Mouse (Mus musculus): Measurements from ENCODE around the gene Spcs1. TPM values are rescaled to one million over a fixed set of nuclear protein-coding genes. Genes with fewer than 3 reads are reported as not detected.

Gene Spcs1
- total and polyA plus RNA-seq, 2 experiments from 2014 or later: 226 to 426 TPM

GRCm38 (mm10) chr14:31000816-31001306, 611 bp downstream of the Spcs1 start:
- H3K27me3 ChIP-seq (ENCODE audit: insufficient read depth, low read length): no peaks in the 10 kb centered on the region
- ATAC-seq (no peak; the same call in 1 of the 2 replicates), DNase-seq (ENCODE audit: low spot score) (peak; percentile 16)
- H3K4me3 ChIP-seq (ENCODE audit: low read length): peak overlapping the region; percentile 95
- peaks cover 4% of the 10 kb centered on the region for H3K4me1 ChIP-seq (ENCODE audit: insufficient read depth, low read length)
- peaks cover 5% of the 10 kb centered on the region; the same call in 1 of the 2 replicates for H3K36me3 ChIP-seq (ENCODE audit: insufficient read depth, low read length)
- TF ChIP-seq CTCF (IDR thresholded peaks at IDR 0.05; ENCODE audit: low read depth): peak; percentile 27
- H3K4me2 ChIP-seq (ENCODE audit: low read depth, low read length): peak overlapping the region; percentile 69
- WGBS: under 1% methylated on average over 21 of the region's 21 CpGs
- H3K9me3 ChIP-seq (ENCODE audit: low read length): no peaks in the 10 kb centered on the region
- H3K9ac ChIP-seq (replicated peaks; ENCODE audit: low read length): peak overlapping the region; percentile 93
- peak overlapping the region; percentile 96 for H3K27ac ChIP-seq

- Histone ChIP-seq H3K36me3 (ENCODE audit: insufficient read depth, low read length) (peaks cover 5% of the 10 kb centered on the region; the same call in 1 of the 2 replicates), H3K4me1 (ENCODE audit: insufficient read depth, low read length) (peaks cover 4% of the 10 kb centered on the region), H3K27me3 (ENCODE audit: insufficient read depth, low read length) (no peaks in the 10 kb centered on the region), H3K9ac (replicated peaks; ENCODE audit: low read length) (peak overlapping the region; percentile 93), H3K4me2 (ENCODE audit: low read depth, low read length) (peak overlapping the region; percentile 69), H3K9me3 (ENCODE audit: low read length) (no peaks in the 10 kb centered on the region), H3K27ac (no peak overlapping the region), H3K4me3 (ENCODE audit: low read length) (peak overlapping the region; percentile 95)
- 66% methylated on average over 10 of the region's 10 CpGs for WGBS
- ATAC-seq (no peak), DNase-seq (ENCODE audit: low spot score) (no peak)
- no peak for TF ChIP-seq CTCF (IDR thresholded peaks at IDR 0.05; ENCODE audit: low read depth)
These were observed 1.1 kb downstream of the Spcs1 start for GRCm38 (mm10) chr14:31000356-31000755.

GRCm38 (mm10) chr14:30996417-30996816, 5.1 kb downstream of the Spcs1 start:
- H3K27me3 ChIP-seq (ENCODE audit: insufficient read depth, low read length): no peaks in the 10 kb centered on the region
- ATAC-seq: no peak
- no peak overlapping the region for H3K4me2 ChIP-seq (ENCODE audit: low read depth, low read length)
- peaks cover 5% of the 10 kb centered on the region; the same call in 1 of the 2 replicates for H3K36me3 ChIP-seq (ENCODE audit: insufficient read depth, low read length)
- DNase-seq (ENCODE audit: low spot score): no peak
- no peaks in the 10 kb centered on the region for H3K4me1 ChIP-seq (ENCODE audit: insufficient read depth, low read length)
- H3K9me3 ChIP-seq (ENCODE audit: low read length): no peaks in the 10 kb centered on the region
- no peak for TF ChIP-seq CTCF (IDR thresholded peaks at IDR 0.05; ENCODE audit: low read depth)
- H3K27ac ChIP-seq: no peak overlapping the region
- no peak overlapping the region for H3K4me3 ChIP-seq (ENCODE audit: low read length)
- H3K9ac ChIP-seq (replicated peaks; ENCODE audit: low read length): no peak overlapping the region

GRCm38 (mm10) chr14:30976222-30976621, 25.2 kb downstream of the Spcs1 start:
- WGBS: 79% methylated on average over 3 of the region's 3 CpGs
- Histone ChIP-seq H3K9ac (replicated peaks; ENCODE audit: low read length) (no peak overlapping the region), H3K36me3 (ENCODE audit: insufficient read depth, low read length) (peaks cover 19% of the 10 kb centered on the region; the same call in 1 of the 2 replicates), H3K27me3 (ENCODE audit: insufficient read depth, low read length) (no peaks in the 10 kb centered on the region), H3K4me3 (ENCODE audit: low read length) (no peak overlapping the region), H3K9me3 (ENCODE audit: low read length) (no peaks in the 10 kb centered on the region), H3K4me1 (ENCODE audit: insufficient read depth, low read length) (no peaks in the 10 kb centered on the region), H3K4me2 (ENCODE audit: low read depth, low read length) (no peak overlapping the region), H3K27ac (no peak overlapping the region)
- ATAC-seq: no peak
- no peak for TF ChIP-seq CTCF (IDR thresholded peaks at IDR 0.05; ENCODE audit: low read depth)
- no peak for DNase-seq (ENCODE audit: low spot score)

DNA sequence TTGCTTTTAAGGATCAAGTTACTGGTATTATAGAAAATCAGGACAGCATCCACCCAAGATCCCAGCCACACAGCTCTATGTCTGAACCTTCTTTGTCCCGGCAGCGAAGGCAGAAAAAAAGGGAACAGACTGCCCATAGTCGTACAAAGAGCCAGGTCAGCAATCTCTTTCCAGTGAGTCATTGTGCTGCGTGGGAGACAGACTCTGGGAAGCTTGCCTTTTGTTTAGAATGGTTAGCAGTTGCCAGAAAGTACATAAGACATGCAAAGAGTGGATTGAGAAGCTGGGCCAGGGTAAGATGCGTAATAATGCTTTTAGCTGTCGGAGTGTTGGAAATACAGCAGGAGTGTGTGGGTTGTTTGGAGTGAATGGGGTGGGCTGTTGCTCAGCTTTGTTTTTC, 27.3 kb downstream of the Spcs1 start:
- H3K27me3 ChIP-seq (ENCODE audit: insufficient read depth, low read length): no peaks in the 10 kb centered on the region
- H3K9ac ChIP-seq (replicated peaks; ENCODE audit: low read length): no peak overlapping the region
- no peaks in the 10 kb centered on the region for H3K9me3 ChIP-seq (ENCODE audit: low read length)
- WGBS: 30% methylated on average over 6 of the region's 6 CpGs
- ATAC-seq (peak; percentile 68; the same call in 1 of the 2 replicates), DNase-seq (ENCODE audit: low spot score) (peak; percentile 50)
- no peak overlapping the region for H3K4me2 ChIP-seq (ENCODE audit: low read depth, low read length)
- H3K36me3 ChIP-seq (ENCODE audit: insufficient read depth, low read length): peaks cover 26% of the 10 kb centered on the region
- H3K4me1 ChIP-seq (ENCODE audit: insufficient read depth, low read length): no peaks in the 10 kb centered on the region
- no peak overlapping the region for H3K4me3 ChIP-seq (ENCODE audit: low read length)
- peak overlapping the region; percentile 48; the same call in 1 of the 2 replicates for H3K27ac ChIP-seq
- TF ChIP-seq CTCF (IDR thresholded peaks at IDR 0.05; ENCODE audit: low read depth): no peak

- H3K27me3 ChIP-seq (ENCODE audit: insufficient read depth, low read length): no peaks in the 10 kb centered on the region
- DNase-seq (ENCODE audit: low spot score): no peak
- H3K4me2 ChIP-seq (ENCODE audit: low read depth, low read length): no peak overlapping the region
- WGBS: 89% methylated on average over 1 of the region's 1 CpGs
- no peak overlapping the region for H3K4me3 ChIP-seq (ENCODE audit: low read length)
- TF ChIP-seq CTCF (IDR thresholded peaks at IDR 0.05; ENCODE audit: low read depth): no peak
- no peaks in the 10 kb centered on the region for H3K9me3 ChIP-seq (ENCODE audit: low read length)
- H3K27ac ChIP-seq: no peak overlapping the region
- peaks cover 14% of the 10 kb centered on the region; the same call in 1 of the 2 replicates for H3K36me3 ChIP-seq (ENCODE audit: insufficient read depth, low read length)
- no peaks in the 10 kb centered on the region for H3K4me1 ChIP-seq (ENCODE audit: insufficient read depth, low read length)
- H3K9ac ChIP-seq (replicated peaks; ENCODE audit: low read length): no peak overlapping the region
- no peak for ATAC-seq
These were observed 41.1 kb downstream of the Spcs1 start for GRCm38 (mm10) chr14:30960366-30960765.

- peaks cover 14% of the 10 kb centered on the region; the same call in 1 of the 2 replicates for H3K36me3 ChIP-seq (ENCODE audit: insufficient read depth, low read length)
- H3K4me1 ChIP-seq (ENCODE audit: insufficient read depth, low read length): no peaks in the 10 kb centered on the region
- H3K27ac ChIP-seq: no peak overlapping the region
- ATAC-seq: no peak
- H3K4me3 ChIP-seq (ENCODE audit: low read length): no peak overlapping the region
- TF ChIP-seq CTCF (IDR thresholded peaks at IDR 0.05; ENCODE audit: low read depth): no peak
- no peak for DNase-seq (ENCODE audit: low spot score)
- WGBS: 94% methylated on average over 4 of the region's 4 CpGs
- no peak overlapping the region for H3K9ac ChIP-seq (replicated peaks; ENCODE audit: low read length)
- H3K9me3 ChIP-seq (ENCODE audit: low read length): no peaks in the 10 kb centered on the region
- no peaks in the 10 kb centered on the region for H3K27me3 ChIP-seq (ENCODE audit: insufficient read depth, low read length)
- H3K4me2 ChIP-seq (ENCODE audit: low read depth, low read length): no peak overlapping the region
These were observed 42.4 kb downstream of the Spcs1 start for GRCm38 (mm10) chr14:30959031-30959430.

Measured in hindbrain, postnatal 0 days (tissue).